Mouse (Mus musculus) neural tube, embryonic 13.5 days (tissue): ENCODE results near the gene Sema5b. TPM values are rescaled to one million over a fixed set of nuclear protein-coding genes. Genes with fewer than 3 reads are reported as not detected.

Experiments used
- ATAC-seq: fragments of 200-750 bp; cut with Nextera tagmentation; 2 replicates; pipeline ENCODE4 v1.8.0; 2017; ENCODE audit warnings: low read depth, mild to moderate bottlenecking, moderate TSS enrichment, moderate library complexity
- H3K27ac ChIP-seq: fragments of 300-500 bp; sonication (generic); replicated peaks from 2 replicates; pipeline ENCODE4 v1.5.1; 2015; ENCODE audit warnings: moderate library complexity, mild to moderate bottlenecking, inconsistent platforms
- H3K27me3 ChIP-seq: fragments of 300-500 bp; sonication (generic); 2 replicates; pipeline ENCODE4 v1.6.1; 2015; ENCODE audit warnings: mild to moderate bottlenecking, inconsistent platforms
- H3K36me3 ChIP-seq: fragments of 300-500 bp; sonication (generic); 2 replicates; pipeline ENCODE4 v1.6.1; 2015; ENCODE audit warnings: mild to moderate bottlenecking, inconsistent platforms
- H3K4me1 ChIP-seq: fragments of 300-500 bp; sonication (generic); replicated peaks from 2 replicates; pipeline ENCODE4 v1.6.1; 2015; ENCODE audit warnings: inconsistent platforms
- H3K4me2 ChIP-seq: fragments of 300-500 bp; sonication (generic); 2 replicates; pipeline ENCODE4 v1.6.1; 2015; ENCODE audit warnings: inconsistent platforms, mild to moderate bottlenecking, moderate library complexity
- H3K4me3 ChIP-seq: fragments of 300-500 bp; sonication (generic); 2 replicates; pipeline ENCODE4 v1.5.1; 2015; ENCODE audit warnings: mild to moderate bottlenecking, inconsistent platforms
- H3K9ac ChIP-seq: fragments of 300-500 bp; sonication (generic); 2 replicates; pipeline ENCODE4 v1.6.1; 2015; ENCODE audit warnings: moderate library complexity, mild to moderate bottlenecking, inconsistent platforms
- H3K9me3 ChIP-seq: fragments of 300-500 bp; sonication (generic); 2 replicates; pipeline ENCODE4 v1.6.1; 2016; ENCODE audit warnings: inconsistent platforms
- WGBS: fragments of 180-500 bp; shearing (Covaris S2); methylation state at CpG from one replicate; pipeline ENCODE4 v1.1.7; 2015; 5-methylcytosine and 5-hydroxymethylcytosine counted together
- polyA plus RNA-seq: library from polyadenylated mRNA; unstranded; fragments of >200 nt; fragmentation: Nextera tagmentation; extraction: Ambion mirVana; gene quantifications from 2 replicates; pipeline ENCODE4 v1.2.1, GENCODE M21; 2015

Sema5b gene
- polyA plus RNA-seq, 1 experiment from 2014 or later = 24.0 TPM

DNA sequence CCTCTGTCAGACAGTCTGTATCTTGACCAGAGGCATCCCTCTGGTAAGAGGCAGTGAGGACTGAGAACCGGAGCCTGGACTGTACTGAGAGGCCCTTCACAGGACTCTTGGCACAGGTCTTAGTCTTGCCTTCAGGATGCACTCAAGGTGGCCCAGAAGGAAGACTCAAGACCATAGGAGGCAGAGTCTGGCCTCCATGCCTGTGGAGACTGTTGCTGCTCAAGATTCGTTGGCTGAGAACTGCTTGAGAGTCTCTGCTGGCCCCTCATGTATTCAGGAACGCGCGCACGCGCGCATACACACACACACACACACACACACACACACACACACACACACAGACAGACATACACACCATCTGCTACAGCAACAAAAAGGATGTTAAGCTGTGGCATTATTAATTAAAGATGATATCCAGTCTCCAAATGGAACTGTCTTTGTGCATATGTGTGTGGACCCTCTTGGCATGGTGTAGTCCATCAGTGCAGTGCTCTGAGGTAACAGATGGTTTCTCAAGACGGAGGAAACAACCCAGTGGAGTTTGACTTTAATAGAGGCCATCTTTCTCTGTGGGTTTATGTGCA, 123.0 kb downstream of the Sema5b start:
- Histone ChIP-seq H3K4me2 (no peak overlapping the region), H3K27ac (no peak overlapping the region), H3K27me3 (peaks cover 22% of the 10 kb centered on the region), H3K9ac (no peak overlapping the region), H3K9me3 (no peaks in the 10 kb centered on the region), H3K4me1 (peaks cover 11% of the 10 kb centered on the region), H3K36me3 (peaks cover 37% of the 10 kb centered on the region), H3K4me3 (no peak overlapping the region)
- 95% methylated on average over 9 of the region's 9 CpGs for WGBS
- ATAC-seq = no peak

- Histone ChIP-seq H3K27ac (no peak overlapping the region), H3K4me1 (peaks cover 6% of the 10 kb centered on the region), H3K4me3 (no peak overlapping the region), H3K36me3 (peaks cover 37% of the 10 kb centered on the region), H3K4me2 (no peak overlapping the region), H3K27me3 (peaks cover 13% of the 10 kb centered on the region), H3K9me3 (no peaks in the 10 kb centered on the region), H3K9ac (no peak overlapping the region)
- no peak for ATAC-seq
- 85% methylated on average over 4 of the region's 4 CpGs for WGBS
Observed at GRCm38 (mm10) chr16:35664847-35665246, 123.9 kb downstream of the Sema5b start.

DNA sequence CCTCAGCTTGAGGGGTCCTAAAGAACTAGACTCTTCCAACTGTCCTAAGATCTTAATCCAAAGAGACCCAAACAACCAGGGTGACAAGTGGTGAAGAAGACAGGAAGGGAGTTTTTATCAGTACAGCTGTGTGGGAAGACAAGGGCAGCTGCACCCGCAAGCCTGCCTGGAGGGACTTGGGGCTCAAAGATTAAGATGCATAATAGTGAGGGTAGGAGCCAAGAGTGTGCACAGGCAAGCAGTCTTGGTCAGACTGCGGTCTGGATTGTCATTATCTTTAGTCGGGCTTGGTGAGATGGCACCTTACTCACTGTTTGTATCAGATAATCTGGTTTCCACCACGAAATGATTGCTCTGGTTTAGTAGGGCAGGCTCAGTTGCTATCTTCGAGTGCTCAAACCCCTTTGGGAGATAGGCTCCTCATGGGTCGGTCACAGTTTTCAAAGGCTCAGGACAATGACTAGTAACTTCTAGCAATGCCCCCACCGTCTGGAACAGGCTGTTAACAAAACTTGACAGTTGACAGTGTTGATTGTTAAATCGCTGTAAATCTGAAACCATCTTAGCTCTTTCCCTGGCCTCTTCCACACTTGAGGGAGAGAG, 136.7 kb downstream of the Sema5b start:
- no peak overlapping the region for H3K27ac ChIP-seq

DNA sequence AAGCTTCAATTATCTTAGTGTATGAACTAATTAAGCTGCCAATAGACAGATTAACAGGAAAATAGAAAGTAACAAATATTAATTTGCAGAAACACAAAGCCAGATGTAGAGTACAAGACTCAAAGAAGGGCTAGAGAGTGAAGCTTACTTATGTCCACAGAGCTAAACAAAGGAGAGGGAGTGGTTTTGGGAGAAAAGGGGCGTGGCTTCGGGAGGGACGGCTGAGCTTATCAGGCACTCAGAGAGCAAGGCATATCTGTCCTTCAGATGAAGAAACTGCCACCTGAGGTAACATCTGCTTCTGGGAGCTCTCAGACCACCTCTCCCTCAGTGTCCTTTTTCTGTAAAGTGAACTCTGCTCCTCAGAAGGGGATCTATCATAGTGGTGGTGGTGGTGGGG, 137.5 kb downstream of the Sema5b start:
- no peak overlapping the region for H3K9ac ChIP-seq
- no peak for ATAC-seq
- no peak overlapping the region for H3K4me2 ChIP-seq
- H3K9me3 ChIP-seq = no peaks in the 10 kb centered on the region
- no peaks in the 10 kb centered on the region for H3K27me3 ChIP-seq
- H3K4me1 ChIP-seq = peaks cover 16% of the 10 kb centered on the region
- no peaks in the 10 kb centered on the region for H3K36me3 ChIP-seq
- 39% methylated on average over 3 of the region's 3 CpGs for WGBS
- no peak overlapping the region for H3K27ac ChIP-seq
- H3K4me3 ChIP-seq = no peak overlapping the region

More for the DNA sequence above, 136.7 kb downstream of the Sema5b start:
- H3K9me3 ChIP-seq = no peaks in the 10 kb centered on the region
- H3K9ac ChIP-seq = no peak overlapping the region
- H3K36me3 ChIP-seq = no peaks in the 10 kb centered on the region
- 80% methylated on average over 8 of the region's 8 CpGs for WGBS
- H3K4me2 ChIP-seq = no peak overlapping the region
- H3K4me1 ChIP-seq = peaks cover 16% of the 10 kb centered on the region
- H3K4me3 ChIP-seq = no peak overlapping the region
- H3K27me3 ChIP-seq = no peaks in the 10 kb centered on the region
- ATAC-seq = no peak

GRCm38 (mm10) chr16:35681327-35682108, 140.6 kb downstream of the Sema5b start:
- ATAC-seq = peak; percentile 37; the same call in 1 of the 2 replicates
- no peaks in the 10 kb centered on the region for H3K27me3 ChIP-seq
- peaks cover 18% of the 10 kb centered on the region for H3K4me1 ChIP-seq
- no peak overlapping the region for H3K9ac ChIP-seq
- H3K4me3 ChIP-seq = no peak overlapping the region
- WGBS = 55% methylated on average over 17 of the region's 17 CpGs
- no peak overlapping the region for H3K4me2 ChIP-seq
- no peaks in the 10 kb centered on the region for H3K36me3 ChIP-seq
- H3K27ac ChIP-seq = no peak overlapping the region
- H3K9me3 ChIP-seq = no peaks in the 10 kb centered on the region

DNA sequence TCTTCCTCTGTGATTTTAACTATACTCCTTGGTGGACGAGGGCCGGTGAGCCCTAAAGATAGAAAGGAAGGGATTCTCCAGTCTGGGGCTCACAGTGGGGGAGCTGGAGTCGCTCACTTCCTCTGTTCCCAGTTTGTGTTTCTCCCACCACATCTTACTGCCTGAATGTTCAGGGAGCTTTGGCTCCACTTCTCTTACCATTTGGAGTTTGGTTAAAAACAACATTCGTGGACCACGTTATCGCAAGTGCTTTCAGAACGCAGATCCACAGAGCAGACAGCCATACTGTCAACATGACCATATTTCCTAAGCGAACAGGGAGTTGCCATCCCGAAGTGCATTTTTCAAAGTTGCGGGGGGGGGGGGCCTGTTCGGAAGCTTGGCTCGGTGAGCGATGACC, 144.1 kb downstream of the Sema5b start:
- Histone ChIP-seq H3K36me3 (no peaks in the 10 kb centered on the region), H3K9me3 (no peaks in the 10 kb centered on the region), H3K4me1 (peaks cover 19% of the 10 kb centered on the region), H3K4me3 (no peak overlapping the region), H3K27me3 (no peaks in the 10 kb centered on the region), H3K9ac (no peak overlapping the region), H3K27ac (no peak overlapping the region), H3K4me2 (no peak overlapping the region)
- no peak for ATAC-seq
- WGBS = 80% methylated on average over 13 of the region's 13 CpGs

GRCm38 (mm10) chr16:35686491-35686890, 145.5 kb downstream of the Sema5b start:
- H3K4me1 ChIP-seq = peaks cover 13% of the 10 kb centered on the region
- no peaks in the 10 kb centered on the region for H3K27me3 ChIP-seq
- no peak overlapping the region for H3K27ac ChIP-seq
- H3K9ac ChIP-seq = no peak overlapping the region
- ATAC-seq = no peak
- no peaks in the 10 kb centered on the region for H3K9me3 ChIP-seq
- H3K4me3 ChIP-seq = no peak overlapping the region
- 62% methylated on average over 7 of the region's 7 CpGs for WGBS
- H3K36me3 ChIP-seq = no peaks in the 10 kb centered on the region
- no peak overlapping the region for H3K4me2 ChIP-seq

DNA sequence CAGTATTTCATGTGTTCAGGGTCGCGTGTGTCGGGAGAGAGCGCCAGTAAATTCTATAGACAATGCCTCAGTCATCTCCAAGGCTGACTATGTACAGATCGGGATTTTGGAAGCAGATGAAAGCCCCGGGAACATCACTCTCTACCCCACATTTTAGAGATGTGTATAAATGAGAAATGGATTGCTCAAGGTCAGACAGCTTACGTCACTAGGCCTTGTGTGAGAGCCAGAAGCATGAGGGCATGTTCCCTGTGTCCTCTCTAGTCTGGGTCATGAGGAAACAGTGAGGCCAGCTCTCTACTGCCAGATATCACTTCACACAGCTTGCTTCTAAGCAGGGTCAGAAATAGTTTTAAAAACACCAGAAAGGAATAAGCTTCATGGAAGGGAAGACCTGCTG, 150.7 kb downstream of the Sema5b start:
- Histone ChIP-seq H3K27ac (no peak overlapping the region), H3K27me3 (no peaks in the 10 kb centered on the region), H3K4me1 (peaks cover under 1% of the 10 kb centered on the region; the same call in 1 of the 2 replicates), H3K4me3 (no peak overlapping the region), H3K4me2 (no peak overlapping the region), H3K9me3 (no peaks in the 10 kb centered on the region), H3K9ac (no peak overlapping the region), H3K36me3 (peaks cover 14% of the 10 kb centered on the region)
- 88% methylated on average over 7 of the region's 7 CpGs for WGBS
- no peak for ATAC-seq

GRCm38 (mm10) chr16:35694250-35694846, 153.4 kb downstream of the Sema5b start:
- Histone ChIP-seq H3K4me2 (no peak overlapping the region), H3K9me3 (no peaks in the 10 kb centered on the region), H3K36me3 (peaks cover 26% of the 10 kb centered on the region), H3K27ac (no peak overlapping the region), H3K27me3 (no peaks in the 10 kb centered on the region), H3K4me1 (no peaks in the 10 kb centered on the region), H3K9ac (no peak overlapping the region), H3K4me3 (no peak overlapping the region)
- ATAC-seq = no peak
- 77% methylated on average over 13 of the region's 13 CpGs for WGBS

DNA sequence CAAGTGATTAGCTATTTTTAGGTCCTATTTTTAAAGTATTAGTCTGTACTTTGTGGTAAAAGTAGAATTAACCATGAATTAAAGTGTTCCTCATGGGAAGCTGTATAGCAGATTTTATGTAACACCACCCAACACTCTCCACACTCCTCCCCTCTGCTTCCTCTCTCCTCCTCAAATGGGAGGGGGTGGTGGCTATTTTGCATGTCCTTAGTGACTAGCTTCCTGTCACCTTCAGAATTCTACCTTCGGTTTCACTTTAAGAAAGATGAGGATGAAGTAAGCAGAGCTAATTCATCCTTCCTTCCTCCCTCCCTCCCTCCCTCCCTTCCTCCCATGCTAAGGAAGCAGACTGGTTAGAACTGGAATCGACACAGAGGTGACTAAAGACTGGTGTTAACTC, 155.2 kb downstream of the Sema5b start:
- no peaks in the 10 kb centered on the region for H3K27me3 ChIP-seq
- ATAC-seq = no peak

DNA sequence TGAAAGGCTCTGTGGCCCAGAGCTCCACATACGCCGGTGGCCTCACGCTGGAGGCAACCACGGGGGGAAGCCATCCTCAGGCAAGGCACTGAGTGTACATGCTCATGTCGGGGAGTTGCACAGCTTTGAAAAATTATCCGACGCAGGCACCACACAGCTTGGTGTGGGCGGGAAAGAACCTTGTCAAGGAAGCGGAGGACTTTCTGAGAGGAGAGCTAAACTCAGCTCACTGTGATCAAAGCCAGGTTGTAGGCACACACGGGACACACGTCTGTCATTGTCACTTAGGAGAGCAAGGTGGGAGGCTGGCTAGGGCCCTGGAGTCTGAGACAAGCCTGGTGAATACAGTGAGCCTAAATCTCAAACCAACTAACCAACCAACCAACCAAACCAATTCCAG, 160.9 kb downstream of the Sema5b start:
- 69% methylated on average over 11 of the region's 11 CpGs for WGBS

More for the DNA sequence above, 155.2 kb downstream of the Sema5b start:
- H3K4me1 ChIP-seq = no peaks in the 10 kb centered on the region
- no peak overlapping the region for H3K4me2 ChIP-seq
- H3K9me3 ChIP-seq = no peaks in the 10 kb centered on the region
- WGBS = 83% methylated on average over 2 of the region's 2 CpGs
- no peak overlapping the region for H3K27ac ChIP-seq
- peaks cover 26% of the 10 kb centered on the region for H3K36me3 ChIP-seq
- no peak overlapping the region for H3K9ac ChIP-seq
- H3K4me3 ChIP-seq = no peak overlapping the region

More for the DNA sequence above, 160.9 kb downstream of the Sema5b start:
- no peak overlapping the region for H3K27ac ChIP-seq
- peaks cover 21% of the 10 kb centered on the region for H3K36me3 ChIP-seq
- H3K9ac ChIP-seq = no peak overlapping the region
- no peaks in the 10 kb centered on the region for H3K9me3 ChIP-seq
- ATAC-seq = no peak
- H3K4me1 ChIP-seq = peaks cover 4% of the 10 kb centered on the region
- no peak overlapping the region for H3K4me2 ChIP-seq
- H3K4me3 ChIP-seq = no peak overlapping the region
- no peaks in the 10 kb centered on the region for H3K27me3 ChIP-seq
